Mouse (Mus musculus) kidney, embryonic 15.5 days (tissue): ENCODE results near the gene Csmd2. TPM values are rescaled to one million over a fixed set of nuclear protein-coding genes. Genes with fewer than 3 reads are reported as not detected.
"Not testable (repeated sequence)": the region's sequence is repeated elsewhere in the genome, so short reads cannot be mapped to it uniquely, and the experiment has no call there.

Experiments
- ATAC-seq: fragments of 200-750 bp; cut with Nextera tagmentation; replicated peaks from 2 replicates; pipeline ENCODE4 v1.8.0; 2017; ENCODE audit warnings: moderate TSS enrichment; ENCODE audit not compliant: low FRiP score
- H3K27ac ChIP-seq: fragments of 300-500 bp; sonication (generic); 2 replicates; pipeline ENCODE4 v1.5.1; 2015; ENCODE audit warnings: mild to moderate bottlenecking, inconsistent platforms
- H3K27me3 ChIP-seq: fragments of 300-500 bp; sonication (generic); 2 replicates; pipeline ENCODE4 v1.6.1; 2015; ENCODE audit warnings: inconsistent platforms
- H3K36me3 ChIP-seq: fragments of 300-500 bp; sonication (generic); 2 replicates; pipeline ENCODE4 v1.6.1; 2015; ENCODE audit warnings: inconsistent platforms
- H3K4me1 ChIP-seq: fragments of 300-500 bp; sonication (generic); 2 replicates; pipeline ENCODE4 v1.6.1; 2015; ENCODE audit warnings: inconsistent platforms
- H3K4me2 ChIP-seq: fragments of 300-500 bp; sonication (generic); 2 replicates; pipeline ENCODE4 v1.6.1; 2015; ENCODE audit warnings: moderate library complexity, mild to moderate bottlenecking, inconsistent platforms
- H3K4me3 ChIP-seq: fragments of 300-500 bp; sonication (generic); replicated peaks from 2 replicates; pipeline ENCODE4 v1.5.1; 2015; ENCODE audit warnings: mild to moderate bottlenecking, inconsistent platforms
- H3K9ac ChIP-seq: fragments of 300-500 bp; sonication (generic); 2 replicates; pipeline ENCODE4 v1.6.1; 2015; ENCODE audit warnings: mild to moderate bottlenecking, inconsistent platforms
- H3K9me3 ChIP-seq: fragments of 300-500 bp; sonication (generic); replicated peaks from 2 replicates; pipeline ENCODE4 v1.6.1; 2016; ENCODE audit warnings: inconsistent platforms
- WGBS: fragments of 180-500 bp; shearing (Covaris S2); methylation state at CpG from one replicate; pipeline ENCODE4 v1.1.7; 2015; ENCODE audit warnings: mixed read lengths; 5-methylcytosine and 5-hydroxymethylcytosine counted together
- polyA plus RNA-seq: library from polyadenylated mRNA; unstranded; fragments of >200 nt; fragmentation: Nextera tagmentation; extraction: Ambion mirVana; gene quantifications from 2 replicates; pipeline ENCODE4 v1.2.1, GENCODE M21; 2015

Csmd2 gene
- polyA plus RNA-seq, 1 experiment from 2014 or later = 0.23 TPM

DNA sequence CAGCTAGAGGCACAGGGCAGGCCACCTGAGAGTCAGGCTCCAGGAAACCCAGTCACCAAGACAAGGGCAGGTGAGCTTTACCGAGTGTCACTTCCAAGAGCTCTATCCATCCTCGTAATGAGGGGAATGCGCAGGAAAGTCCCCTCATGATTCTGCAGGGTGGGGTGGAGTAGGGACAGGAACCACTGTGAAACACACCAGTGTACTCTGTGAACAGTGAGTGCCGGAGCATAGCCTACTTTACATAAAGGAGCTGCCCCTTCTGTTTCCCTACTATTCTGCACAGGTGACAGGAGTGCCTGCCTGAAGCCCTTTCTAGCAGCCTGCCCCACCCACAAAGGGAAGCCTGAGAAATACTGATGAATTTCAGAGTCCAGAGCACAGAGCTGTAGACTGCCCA is 605.6 kb downstream of the Csmd2 start:
- Histone ChIP-seq H3K4me2 (no peak overlapping the region), H3K27me3 (no peaks in the 10 kb centered on the region), H3K27ac (no peak overlapping the region), H3K4me1 (no peaks in the 10 kb centered on the region), H3K9ac (no peak overlapping the region), H3K9me3 (no peaks in the 10 kb centered on the region), H3K36me3 (peaks cover 36% of the 10 kb centered on the region), H3K4me3 (no peak overlapping the region)
- ATAC-seq = no peak
- 94% methylated on average over 4 of the region's 4 CpGs for WGBS

DNA sequence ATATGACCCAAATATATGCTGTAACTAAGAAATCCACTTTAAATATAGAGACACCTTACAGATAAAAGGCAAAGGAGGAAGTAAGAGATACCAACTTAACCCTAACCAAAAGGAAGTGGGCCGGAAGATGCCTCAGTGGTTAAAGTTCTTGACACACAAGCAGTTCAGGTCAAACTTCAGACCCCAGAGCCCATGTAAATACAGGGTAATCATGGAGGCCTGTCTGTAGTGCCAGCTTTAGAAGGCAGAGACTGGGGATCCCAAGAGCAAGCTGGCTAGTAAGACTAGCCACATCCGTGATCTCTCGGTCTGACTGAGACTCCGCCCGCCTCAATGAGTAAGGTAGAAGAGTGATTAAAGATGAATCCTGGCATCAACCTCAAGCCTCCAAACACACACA is 606.4 kb downstream of the Csmd2 start:
- Histone ChIP-seq H3K36me3 (peaks cover 36% of the 10 kb centered on the region), H3K27ac (no peak overlapping the region), H3K9ac (no peak overlapping the region), H3K4me1 (no peaks in the 10 kb centered on the region), H3K27me3 (no peaks in the 10 kb centered on the region), H3K4me3 (no peak overlapping the region), H3K9me3 (no peaks in the 10 kb centered on the region), H3K4me2 (no peak overlapping the region)
- WGBS = 96% methylated on average over 5 of the region's 5 CpGs
- no peak for ATAC-seq

DNA sequence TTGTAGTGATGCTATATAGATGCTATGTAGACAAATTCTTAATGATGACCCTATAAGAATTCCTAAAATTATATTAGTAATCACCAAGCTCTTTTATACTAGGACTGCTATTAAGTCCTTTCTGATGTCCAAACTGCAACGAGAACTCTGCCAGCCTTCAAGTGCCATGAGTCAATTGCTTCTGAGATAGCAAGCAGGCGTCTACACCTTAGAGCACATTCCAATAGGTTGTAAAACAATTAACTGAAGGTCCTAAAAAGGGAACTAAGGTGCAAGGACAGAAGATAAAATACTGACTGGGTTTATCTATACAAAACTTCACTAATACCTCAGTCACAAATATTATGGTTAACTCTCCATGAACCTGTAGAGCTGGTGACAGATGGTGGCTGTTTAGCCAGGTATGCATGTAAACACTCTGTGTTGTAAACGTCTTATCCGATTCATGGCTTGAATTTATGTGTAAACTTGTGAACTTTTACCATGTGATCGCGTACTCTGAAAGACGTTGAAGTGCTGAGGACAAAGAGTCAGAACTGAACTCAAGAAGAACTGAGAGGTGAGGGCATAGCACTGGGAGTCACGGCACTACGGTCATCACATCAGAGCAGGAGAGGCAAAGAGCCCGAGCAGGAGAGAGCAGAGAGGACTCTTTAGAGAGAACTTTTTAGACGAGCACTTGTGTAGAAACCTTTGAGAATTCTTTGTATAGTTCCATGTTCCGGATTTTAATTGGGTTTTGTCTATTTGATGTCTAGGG is 610.3 kb downstream of the Csmd2 start:
- Histone ChIP-seq H3K27me3 (no peaks in the 10 kb centered on the region), H3K36me3 (peaks cover 38% of the 10 kb centered on the region), H3K9me3 (no peaks in the 10 kb centered on the region), H3K4me2 (no peak overlapping the region), H3K4me3 (no peak overlapping the region), H3K27ac (no peak overlapping the region), H3K4me1 (no peaks in the 10 kb centered on the region), H3K9ac (no peak overlapping the region)
- no peak for ATAC-seq
- 59% methylated on average over 12 of the region's 12 CpGs for WGBS

DNA sequence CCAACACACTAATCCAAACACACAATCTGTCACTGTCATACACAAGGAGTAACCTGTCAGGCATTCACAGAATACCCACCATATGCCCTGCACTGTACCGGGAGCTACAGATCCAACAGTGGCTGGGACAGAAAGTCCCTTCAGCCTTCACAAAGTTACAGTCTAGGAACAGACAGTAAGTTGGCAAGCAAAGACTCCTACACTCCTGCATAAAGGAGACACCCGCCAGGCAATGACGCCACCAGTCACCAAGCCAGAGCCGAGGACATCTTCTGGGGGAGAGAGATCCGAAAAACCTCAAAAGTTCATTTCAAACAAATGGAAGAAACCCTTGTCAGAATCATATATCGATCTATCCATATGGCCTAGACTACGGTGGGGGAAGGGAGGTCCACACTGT is 618.9 kb downstream of the Csmd2 start:
- H3K27ac ChIP-seq = no peak overlapping the region

DNA sequence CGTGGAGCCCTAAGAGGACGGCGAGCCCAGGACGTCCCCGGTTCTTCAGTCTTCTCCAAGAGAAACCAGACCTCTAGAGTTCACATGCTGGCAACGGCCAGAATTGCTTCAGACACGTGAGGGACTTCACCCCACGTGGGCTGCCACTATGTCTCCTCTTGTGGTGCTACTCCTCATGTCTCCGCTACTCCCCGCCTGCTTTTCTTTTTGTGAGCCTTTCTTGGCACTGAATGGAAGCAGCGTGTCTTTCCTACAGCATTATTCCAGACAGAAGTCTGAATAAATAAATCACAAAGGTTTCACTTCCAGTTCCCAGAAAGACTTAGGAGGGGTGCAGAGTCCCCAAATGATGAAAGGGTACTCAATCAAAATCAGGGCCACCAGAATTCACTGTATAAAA is 620.0 kb downstream of the Csmd2 start:
- WGBS = 83% methylated on average over 11 of the region's 11 CpGs
- Histone ChIP-seq H3K27me3 (no peaks in the 10 kb centered on the region), H3K9me3 (no peaks in the 10 kb centered on the region), H3K4me2 (no peak overlapping the region), H3K36me3 (peaks cover 20% of the 10 kb centered on the region), H3K4me3 (no peak overlapping the region), H3K4me1 (peaks cover 16% of the 10 kb centered on the region), H3K9ac (no peak overlapping the region), H3K27ac (no peak overlapping the region)
- no peak for ATAC-seq

More for the DNA sequence above, 618.9 kb downstream of the Csmd2 start:
- H3K9me3 ChIP-seq = no peaks in the 10 kb centered on the region
- no peaks in the 10 kb centered on the region for H3K27me3 ChIP-seq
- 94% methylated on average over 7 of the region's 7 CpGs for WGBS
- H3K4me2 ChIP-seq = no peak overlapping the region
- no peak overlapping the region for H3K9ac ChIP-seq
- no peak overlapping the region for H3K4me3 ChIP-seq
- peaks cover 31% of the 10 kb centered on the region for H3K36me3 ChIP-seq
- H3K4me1 ChIP-seq = peaks cover 16% of the 10 kb centered on the region
- no peak for ATAC-seq

DNA sequence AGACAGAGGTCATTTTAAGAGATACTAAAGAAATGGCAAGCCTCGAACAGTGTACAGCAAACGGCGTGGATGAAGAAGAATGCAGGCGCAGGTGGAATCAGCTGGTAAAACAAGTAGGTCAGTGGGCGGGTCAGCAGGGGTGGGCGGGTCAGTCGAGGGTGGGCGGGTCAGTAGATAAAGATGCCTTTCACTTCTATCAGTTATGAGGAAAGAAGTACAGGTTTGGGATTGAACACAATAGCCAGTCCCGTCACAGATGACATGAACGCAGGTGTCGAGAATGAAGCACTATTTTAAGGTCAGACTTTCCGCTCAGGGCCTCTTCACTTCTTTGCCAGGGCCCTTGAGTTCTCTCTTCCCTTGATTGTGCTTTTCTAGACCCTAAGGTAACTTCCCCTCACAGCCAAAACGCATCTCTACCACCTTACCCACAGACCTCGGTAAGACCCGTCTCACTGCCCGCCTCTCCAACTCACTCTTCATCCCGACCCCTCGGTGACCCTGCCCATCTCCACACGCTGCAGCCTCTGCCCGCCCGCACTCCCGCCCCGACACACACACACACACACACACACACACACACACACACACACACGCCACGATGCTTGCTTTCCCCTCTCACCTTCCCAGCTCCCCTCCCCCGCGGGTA is 621.7 kb downstream of the Csmd2 start:
- no peak; the same call in 1 of the 2 replicates for ATAC-seq
- H3K9ac ChIP-seq = peak overlapping the region; percentile 62
- H3K27ac ChIP-seq = peak overlapping the region; percentile 54
- H3K4me2 ChIP-seq = peak overlapping the region; percentile 75
- no peaks in the 10 kb centered on the region for H3K9me3 ChIP-seq
- H3K36me3 ChIP-seq = peaks cover 3% of the 10 kb centered on the region
- peak overlapping the region; percentile 74 for H3K4me3 ChIP-seq
- no peaks in the 10 kb centered on the region for H3K27me3 ChIP-seq
- H3K4me1 ChIP-seq = peaks cover 16% of the 10 kb centered on the region
- WGBS = 11% methylated on average over 24 of the region's 27 CpGs

DNA sequence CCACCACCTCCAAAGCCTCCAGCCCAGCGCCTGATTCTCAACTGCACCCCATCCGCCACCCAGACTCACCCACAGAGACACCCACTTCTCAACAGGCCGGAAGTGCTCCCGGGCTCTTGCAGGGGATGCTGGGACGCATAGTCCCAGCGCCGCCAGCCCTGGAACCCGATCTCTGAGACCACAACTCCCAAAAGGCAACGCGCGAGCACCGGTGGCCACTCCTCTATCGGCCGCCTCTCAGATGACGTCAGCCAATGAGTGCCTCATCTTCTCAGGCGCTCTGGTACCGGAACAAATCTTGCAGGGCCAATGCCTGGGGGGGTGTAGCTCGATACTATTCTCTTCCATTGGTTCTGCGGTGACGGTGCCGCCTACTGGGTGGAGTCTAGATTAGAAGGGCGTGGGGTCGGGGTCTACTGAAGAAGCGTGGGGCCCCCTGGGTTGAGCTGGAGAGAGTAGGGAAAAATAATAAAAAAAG is 622.3 kb downstream of the Csmd2 start, which contains the start of gene Zscan20:
Zscan20 (minus strand) TSS at position 174 of the 478 bp plus-strand sequence.
- no peaks in the 10 kb centered on the region for H3K9me3 ChIP-seq
- ATAC-seq = peak; percentile 94
- no peaks in the 10 kb centered on the region for H3K27me3 ChIP-seq
- no peaks in the 10 kb centered on the region for H3K36me3 ChIP-seq
- H3K9ac ChIP-seq = peak within 1 kb of the TSS; percentile 62
- peak within 1 kb of the TSS; percentile 74 for H3K4me3 ChIP-seq
- peak within 1 kb of the TSS; percentile 54 for H3K27ac ChIP-seq
- H3K4me2 ChIP-seq = peak within 1 kb of the TSS; percentile 75
- under 1% methylated on average over 24 of the region's 24 CpGs for WGBS
- peaks cover 16% of the 10 kb centered on the region for H3K4me1 ChIP-seq

DNA sequence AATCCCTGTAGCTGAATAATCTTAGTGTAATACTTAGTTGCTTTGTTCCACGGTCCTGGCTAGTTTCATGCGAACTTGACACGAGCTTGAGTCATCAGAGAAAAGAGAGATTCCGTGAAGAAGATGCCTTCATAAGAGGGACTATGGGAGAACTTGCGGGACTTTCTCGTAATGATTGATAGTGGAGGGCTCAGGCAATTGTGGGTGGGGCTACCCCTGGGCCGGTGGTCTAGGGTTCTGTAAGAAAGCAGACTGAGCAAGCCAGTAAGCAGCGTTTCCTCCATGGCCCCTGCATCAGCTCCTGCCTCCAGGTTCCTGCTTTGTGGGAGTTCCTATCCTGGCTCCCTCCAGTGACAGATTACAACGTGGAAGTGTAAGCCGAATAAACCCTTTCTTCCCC is 623.0 kb downstream of the Csmd2 start:
- 0 out of 2 replicates have a peak, but pooled peaks have one; percentile 5 for ATAC-seq
- peak overlapping the region; percentile 24 for H3K27ac ChIP-seq

DNA sequence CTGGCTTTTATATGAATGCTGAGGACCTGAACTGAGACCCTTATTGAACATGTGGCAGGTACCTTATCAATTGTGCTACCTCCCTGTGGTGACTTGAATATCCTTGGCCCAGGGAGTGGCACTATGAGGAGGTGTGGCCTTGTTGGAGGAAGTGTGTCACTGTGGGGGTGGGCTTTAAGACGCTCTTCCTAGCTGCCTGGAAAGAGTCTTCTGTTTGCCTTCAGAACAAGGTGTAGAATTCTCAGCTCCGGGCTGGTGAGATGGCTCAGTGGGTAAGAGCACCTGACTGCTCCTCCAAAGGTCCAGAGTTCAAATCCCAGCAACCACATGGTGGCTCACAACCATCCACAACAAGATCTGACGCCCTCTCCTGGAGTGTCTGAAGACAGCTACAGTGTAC is 624.1 kb downstream of the Csmd2 start:
- WGBS = 94% methylated on average over 3 of the region's 3 CpGs

More for the DNA sequence above, 623.0 kb downstream of the Csmd2 start:
- Histone ChIP-seq H3K9ac (no peak overlapping the region), H3K4me1 (peaks cover 17% of the 10 kb centered on the region), H3K4me3 (peak overlapping the region; percentile 74), H3K27me3 (no peaks in the 10 kb centered on the region), H3K9me3 (no peaks in the 10 kb centered on the region), H3K4me2 (peak overlapping the region; percentile 75), H3K36me3 (no peaks in the 10 kb centered on the region)
- 22% methylated on average over 10 of the region's 10 CpGs for WGBS

DNA sequence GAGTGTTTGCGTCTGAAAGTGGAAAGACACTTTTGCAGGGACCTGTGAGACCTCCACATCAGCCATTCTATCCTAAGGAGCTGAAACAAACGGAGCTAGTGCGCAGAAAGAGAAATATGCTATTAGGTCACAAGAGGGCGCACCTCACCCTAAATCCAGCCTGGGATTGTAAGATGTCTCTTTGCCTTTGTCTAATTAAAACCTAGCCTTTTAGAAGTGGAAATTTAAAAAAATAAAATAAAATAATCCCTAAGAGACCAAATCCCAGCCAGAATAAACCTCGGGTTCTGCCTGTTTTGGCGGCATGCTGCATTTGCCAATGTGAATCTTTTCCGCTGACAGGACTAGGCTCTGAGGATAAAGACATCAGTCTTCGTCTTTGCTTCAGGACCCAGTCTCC is 625.7 kb downstream of the Csmd2 start:
- Histone ChIP-seq H3K9ac (no peak overlapping the region), H3K27me3 (no peaks in the 10 kb centered on the region), H3K4me2 (no peak overlapping the region), H3K4me1 (peaks cover 43% of the 10 kb centered on the region), H3K9me3 (no peaks in the 10 kb centered on the region), H3K36me3 (no peaks in the 10 kb centered on the region), H3K4me3 (no peak overlapping the region), H3K27ac (no peak overlapping the region)
- 17% methylated on average over 8 of the region's 8 CpGs for whole genome bisulfite sequencing
- no peak for ATAC-seq

More for the DNA sequence above, 624.1 kb downstream of the Csmd2 start:
- not testable (repeated sequence) for H3K4me2 ChIP-seq, H3K4me3 ChIP-seq, H3K27me3 ChIP-seq, H3K27ac ChIP-seq, ATAC-seq, H3K9me3 ChIP-seq, H3K36me3 ChIP-seq, H3K9ac ChIP-seq
- peaks cover 27% of the 10 kb centered on the region for H3K4me1 ChIP-seq

DNA sequence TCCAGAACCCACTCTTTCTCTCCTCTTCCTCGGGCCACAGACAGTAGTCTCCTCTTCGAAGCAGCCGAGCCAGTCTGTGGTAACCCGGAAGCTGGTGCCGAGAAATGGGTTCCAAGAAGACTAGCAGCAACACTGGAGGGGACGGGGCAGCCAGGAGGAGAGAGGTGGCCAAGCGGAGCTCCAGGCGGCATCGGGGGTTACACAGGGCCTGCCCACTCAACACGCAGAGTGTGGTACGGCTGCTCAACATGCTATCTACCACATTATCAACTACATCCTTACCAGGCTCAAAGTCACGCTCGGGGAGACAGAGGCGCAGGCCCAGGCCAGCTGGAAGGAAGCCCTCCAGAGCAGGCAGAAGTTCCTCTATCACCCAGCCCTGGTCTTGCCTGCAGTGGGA is 628.1 kb downstream of the Csmd2 start:
- no peaks in the 10 kb centered on the region for H3K9me3 ChIP-seq
- no peak overlapping the region for H3K9ac ChIP-seq
- no peaks in the 10 kb centered on the region for H3K36me3 ChIP-seq
- no peaks in the 10 kb centered on the region for H3K27me3 ChIP-seq
- no peak for ATAC-seq
- H3K4me1 ChIP-seq = peaks cover 40% of the 10 kb centered on the region
- H3K4me2 ChIP-seq = peak overlapping the region; percentile 3; the same call in 1 of the 2 replicates
- 87% methylated on average over 13 of the region's 14 CpGs for WGBS
- no peak overlapping the region for H3K4me3 ChIP-seq
- H3K27ac ChIP-seq = peak overlapping the region; percentile 83; the same call in 1 of the 2 replicates
